Mouse (Mus musculus) T-cell, adult 2 months (primary cell): Measurements from ENCODE around the gene Lyst.

ENCODE experiments used
- DNase-seq: peaks from one replicate; pipeline ENCODE4 v3.0.0; 2022; ENCODE audit warnings: low spot score

The Lyst gene

DNA sequence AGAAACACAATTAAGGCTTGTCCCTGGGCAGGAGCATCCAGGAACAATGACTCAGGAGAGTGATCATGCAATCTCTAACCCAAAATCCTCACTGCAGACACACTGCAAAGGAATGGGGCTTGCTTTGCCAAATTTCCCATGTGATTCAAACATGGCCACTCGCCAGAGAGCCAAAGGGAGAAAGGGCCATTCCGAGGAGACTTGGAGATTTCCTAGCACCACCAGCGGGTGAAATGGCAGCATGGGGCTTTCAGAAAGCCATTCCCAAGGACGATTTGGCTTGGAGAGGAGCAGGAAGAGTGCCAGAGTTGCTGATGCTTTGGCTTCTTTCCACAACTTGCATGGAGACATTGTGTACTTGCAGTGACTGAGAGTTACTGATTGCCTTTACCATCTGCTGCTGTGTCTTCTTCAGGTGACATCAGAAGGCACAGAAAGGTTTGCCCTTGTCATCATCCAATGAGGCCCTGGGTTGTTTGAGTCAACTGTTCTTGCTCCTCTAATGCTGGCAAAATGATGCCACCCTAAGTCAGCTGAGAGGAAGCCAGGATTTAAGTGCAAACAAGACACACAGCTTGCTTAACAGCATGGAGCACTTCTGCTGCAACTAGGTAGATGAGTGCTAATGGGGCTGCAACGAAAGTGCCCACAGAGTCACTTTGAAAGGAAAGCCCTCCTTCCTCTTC, 16.5 kb upstream of the Lyst start:
- no peak for DNase-seq

DNA sequence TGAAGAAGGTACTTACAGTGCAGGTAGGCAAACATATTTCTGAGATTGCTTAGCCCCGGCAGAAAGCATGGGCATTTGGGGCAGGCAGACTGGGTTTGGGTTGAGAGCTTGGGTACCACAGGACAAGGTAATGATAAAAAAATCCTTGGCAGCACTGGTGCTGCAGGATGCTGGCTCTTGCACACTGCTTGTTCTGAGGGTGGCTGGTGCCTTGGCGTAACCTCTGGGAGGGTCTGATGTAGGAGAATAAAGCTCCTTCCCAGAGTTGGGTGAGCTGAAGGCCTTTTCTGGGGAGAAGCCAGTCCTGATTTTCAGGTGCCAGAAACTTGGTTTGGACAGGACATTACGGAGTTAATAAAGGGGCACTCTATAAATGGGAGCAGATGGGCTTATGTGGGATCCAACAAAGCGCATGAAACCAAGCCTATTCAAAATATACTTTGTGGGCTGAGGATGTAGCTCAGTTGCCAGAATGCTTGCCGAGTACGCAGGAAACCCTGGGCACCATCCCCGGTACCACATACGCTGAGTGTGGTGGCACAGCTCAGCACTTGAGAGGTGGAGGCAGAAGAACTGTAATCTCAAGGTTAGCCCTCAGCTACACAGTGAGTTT, 15.8 kb upstream of the Lyst start:
- DNase-seq = no peak

GRCm38 (mm10) chr13:13575106-13575505, 15.1 kb upstream of the Lyst start:
- no peak for DNase-seq

GRCm38 (mm10) chr13:13576469-13577205, 13.6 kb upstream of the Lyst start:
- DNase-seq = no peak

- peak; percentile 34 for DNase-seq
These were observed 8.2 kb upstream of the Lyst start for GRCm38 (mm10) chr13:13581988-13582387.

DNA sequence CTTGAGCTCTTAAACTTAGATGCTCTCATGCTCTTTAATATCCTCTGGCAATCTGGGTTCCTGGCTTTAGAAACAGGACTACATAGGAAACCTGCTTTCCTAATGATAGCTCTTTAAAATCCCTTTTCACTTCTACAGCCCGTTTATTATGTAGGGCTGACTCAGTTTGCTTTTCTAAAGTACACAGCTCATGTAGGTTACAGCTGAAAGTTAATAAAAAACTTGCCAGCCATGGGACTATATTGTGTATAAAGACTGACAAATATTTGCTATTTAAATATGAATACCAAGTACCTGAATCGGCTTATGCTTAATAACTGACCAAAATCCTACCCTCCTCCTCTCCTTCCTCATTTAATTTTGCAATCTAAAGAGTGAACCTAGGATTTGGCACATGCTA, 6.7 kb upstream of the Lyst start:
- DNase-seq = no peak

- DNase-seq = no peak
These were observed 2.5 kb upstream of the Lyst start for GRCm38 (mm10) chr13:13587653-13588184.

GRCm38 (mm10) chr13:13588518-13588917, 1.7 kb upstream of the Lyst start:
- no peak for DNase-seq

DNA sequence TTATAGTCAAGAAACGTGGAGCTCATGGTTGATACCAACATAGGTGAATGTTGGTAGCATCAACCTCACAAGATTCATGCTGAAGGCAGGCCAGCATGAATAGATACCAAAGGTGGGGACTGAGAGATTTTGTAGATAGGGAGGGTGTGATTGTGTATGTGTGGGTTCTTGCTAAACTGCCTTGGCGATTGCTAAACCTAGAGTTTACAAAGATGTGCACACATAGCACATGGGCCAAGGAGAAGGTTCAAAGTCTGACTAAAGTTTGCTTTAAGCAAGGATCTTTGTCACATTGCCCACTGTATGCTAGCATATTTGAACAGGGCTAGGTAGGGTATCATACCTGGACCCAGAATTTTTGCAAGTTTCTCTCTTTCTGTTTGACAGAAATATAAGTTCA, 1.2 kb upstream of the Lyst start:
- DNase-seq = no peak

- DNase-seq = no peak
These were observed 1.7 kb downstream of the Lyst start for GRCm38 (mm10) chr13:13591892-13592291.

DNA sequence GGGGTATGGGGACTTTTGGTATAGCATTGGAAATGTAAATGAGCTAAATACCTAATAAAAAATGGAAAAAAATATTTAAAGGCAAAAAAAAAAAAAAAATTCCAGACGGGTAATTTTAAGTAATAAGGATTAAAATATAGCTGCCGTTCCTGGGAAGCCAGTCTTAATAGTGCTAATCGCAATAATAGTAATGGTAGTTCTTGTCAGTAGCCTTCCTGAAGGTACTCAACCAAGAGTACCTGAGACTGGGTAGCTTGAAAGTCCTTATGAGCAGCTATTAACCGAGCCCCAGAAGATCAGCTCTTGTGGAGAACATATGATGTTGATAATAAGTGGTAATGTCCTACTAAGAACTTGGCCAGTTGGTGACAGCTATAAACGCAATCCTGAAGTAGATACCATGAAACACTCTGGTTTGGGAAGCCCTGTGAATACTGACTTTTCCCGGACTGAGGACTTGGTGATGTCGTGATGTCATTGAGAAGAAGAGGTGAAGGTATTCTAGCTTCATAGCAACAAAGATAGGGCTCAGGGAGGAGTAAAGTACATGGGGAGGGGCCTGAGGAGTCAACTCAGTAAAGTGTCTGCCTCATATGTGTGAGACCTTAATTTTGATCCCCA, 6.3 kb downstream of the Lyst start:
- no peak for DNase-seq

GRCm38 (mm10) chr13:13597896-13598295, 7.7 kb downstream of the Lyst start:
- no peak for DNase-seq

DNA sequence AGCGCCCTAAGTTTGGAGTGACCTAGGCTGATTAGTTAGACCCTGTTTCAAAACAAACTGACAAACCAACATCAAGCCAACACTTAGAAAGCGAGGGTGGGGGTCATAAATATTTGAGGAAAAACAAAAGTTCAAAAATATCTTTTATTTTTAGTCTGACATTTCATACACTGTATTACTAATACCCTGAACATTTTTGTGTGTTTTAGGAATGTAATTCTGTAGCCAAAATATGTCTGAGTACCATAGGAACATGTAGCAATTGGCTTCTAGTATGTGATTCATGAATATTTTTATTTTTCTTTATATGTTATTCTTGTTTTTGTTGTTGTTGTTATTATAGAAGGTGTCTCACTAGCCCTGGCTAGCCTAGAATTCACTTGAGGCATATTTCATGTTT, 11.2 kb downstream of the Lyst start:
- no peak for DNase-seq

DNA sequence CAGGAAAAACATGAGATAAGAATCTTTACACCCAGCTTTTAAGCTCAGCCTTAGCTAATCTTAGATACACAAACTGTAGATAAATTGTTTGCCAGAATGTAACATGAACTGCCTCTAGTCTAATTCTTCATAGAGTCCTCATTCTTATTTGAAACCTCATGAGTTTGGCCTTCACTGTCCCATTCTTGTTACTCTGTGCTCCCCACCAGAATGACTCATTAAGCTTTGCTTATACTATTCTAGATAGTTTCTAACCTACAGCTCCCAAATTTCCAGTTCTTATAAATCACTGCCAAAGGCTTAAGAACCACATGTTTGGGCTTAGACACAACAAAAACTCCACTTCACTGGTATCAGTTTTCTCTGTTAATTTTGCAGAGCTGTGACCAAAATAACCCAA, 16.0 kb downstream of the Lyst start:
- DNase-seq = no peak

- DNase-seq = no peak
These were observed 18.1 kb downstream of the Lyst start for GRCm38 (mm10) chr13:13608311-13608710.

- peak; percentile 16 for DNase-seq
These were observed 19.5 kb downstream of the Lyst start for GRCm38 (mm10) chr13:13609655-13610054.

DNA sequence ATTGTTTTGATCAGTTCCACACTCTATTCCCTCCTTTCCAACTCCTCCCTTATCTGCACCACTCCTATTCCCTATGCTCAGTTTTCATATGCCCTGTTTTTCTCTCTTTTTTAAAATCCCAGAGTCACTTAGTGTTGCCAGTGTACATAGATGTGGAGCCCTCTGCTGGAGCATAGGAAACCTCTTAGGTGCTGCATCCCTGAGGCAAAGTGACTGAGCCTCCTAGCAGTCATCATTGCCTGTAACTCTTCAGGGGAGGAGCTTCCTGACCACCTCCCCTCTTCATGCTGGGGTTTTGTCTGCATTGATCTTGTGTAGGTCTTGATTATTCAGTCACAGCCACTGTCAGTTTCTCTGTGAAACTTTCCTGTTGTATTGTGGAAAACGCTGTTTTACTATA, 22.7 kb downstream of the Lyst start:
- DNase-seq = peak; percentile 50

GRCm38 (mm10) chr13:13614235-13614634, 24.0 kb downstream of the Lyst start:
- DNase-seq = no peak

DNA sequence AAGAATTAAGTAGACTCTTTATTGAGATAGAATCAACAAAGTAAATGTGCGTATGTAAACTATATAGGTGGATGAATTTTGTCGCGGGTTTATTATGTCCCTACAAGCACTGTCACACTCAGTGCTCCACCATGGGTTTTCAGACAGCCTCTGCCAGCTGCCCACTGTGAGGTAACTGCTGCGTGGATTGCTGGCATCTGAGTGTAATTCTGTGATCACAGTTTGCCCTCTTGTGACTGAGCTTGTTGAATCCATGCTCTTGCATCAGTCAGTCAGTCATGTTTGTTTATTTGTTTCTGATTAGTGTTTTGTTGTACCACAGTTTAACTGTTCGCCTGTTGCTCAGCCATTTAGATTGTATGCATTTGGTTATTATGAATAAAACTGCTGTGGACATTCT, 31.3 kb downstream of the Lyst start:
- no peak for DNase-seq

DNA sequence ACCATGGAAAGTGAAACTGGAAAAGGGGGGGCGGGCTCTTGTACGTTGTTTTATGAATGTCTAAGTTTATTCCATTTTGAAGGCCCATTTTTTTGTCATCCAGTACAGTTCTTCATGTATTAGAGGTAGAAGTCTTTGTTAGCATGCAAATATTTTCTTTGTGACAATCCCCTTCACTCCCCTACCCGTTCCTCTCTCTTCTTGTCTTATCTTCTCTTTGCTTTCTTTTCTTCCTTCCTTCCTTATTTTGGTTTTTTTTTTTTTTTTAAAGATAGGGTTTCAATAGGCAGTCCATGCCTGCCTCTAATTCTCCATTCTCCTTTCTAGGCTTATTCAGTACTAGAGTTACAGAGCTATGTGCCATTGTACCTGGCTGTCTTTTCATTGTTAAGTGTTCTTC, 32.4 kb downstream of the Lyst start:
- DNase-seq = no peak

- no peak for DNase-seq
These were observed 43.5 kb downstream of the Lyst start for GRCm38 (mm10) chr13:13633746-13634145.

- DNase-seq = no peak
These were observed 44.5 kb downstream of the Lyst start for GRCm38 (mm10) chr13:13634706-13635105.

- DNase-seq = no peak
These were observed 45.0 kb downstream of the Lyst start for GRCm38 (mm10) chr13:13635224-13635623.
